Mouse (Mus musculus) layer of hippocampus, postnatal 10 days (tissue): ENCODE measurements at regions not wholly inside any gene's neighbourhood (a gene's known extent, or its start where the extent isn't known, plus 50 kb on each side); places are given as distances from the start of the nearest gene placed in this dataset.

Experiments
- DNase-seq, 2 experiments: peaks; one replicate each; pipeline ENCODE4 v3.0.0; 2021; ENCODE audit warnings: low spot score in 2 of 2

GRCm38 (mm10) chr2:56025059-56025458, 589.3 kb downstream of the Kcnj3 start:
- peak; percentile 34 to 41 for DNase-seq

GRCm38 (mm10) chr2:56028958-56029357, 593.2 kb downstream of the Kcnj3 start:
- no peak for DNase-seq
